In genomic region chr1:132319242-132319641, GRCm38 (mm10) we compare ENCODE assay signal across 8 mouse cellular contexts. TPM values are rescaled to one million over a fixed set of nuclear protein-coding genes. Genes with fewer than 3 reads are reported as not detected.
DNase-seq lines count a peak whose midpoint lies in the region; ATAC-seq and TF ChIP-seq lines count a peak whose summit lies in the region.

No protein-coding gene starts in this region.

- no peaks in the 10 kb centered on the region for H3K9me3 ChIP-seq in intestine, postnatal 0 days (ENCODE audit: control insufficient read depth)
- H3K9me3 ChIP-seq in megakaryocyte, embryonic 14.5 days, result no peaks in the 10 kb centered on the region

- TF ChIP-seq CTCF in embryonic fibroblast, embryonic 13.5 days (IDR thresholded peaks at IDR 0.05; ENCODE audit: borderline replicate concordance, insufficient read depth, low read length), result no peak
- TF ChIP-seq CTCF in intestine, postnatal 0 days (IDR thresholded peaks at IDR 0.05; ENCODE audit: low read depth), result no peak

- no peak for TF ChIP-seq POLR2A in embryonic fibroblast, embryonic 13.5 days (IDR thresholded peaks at IDR 0.05; ENCODE audit: low read depth, low read length)

- peaks cover 10% of the 10 kb centered on the region for H3K4me1 ChIP-seq in embryonic fibroblast, embryonic 13.5 days (ENCODE audit: control insufficient read depth, insufficient read depth, low read length)
- H3K4me1 ChIP-seq in intestine, postnatal 0 days (replicated peaks; ENCODE audit: control insufficient read depth, insufficient read depth, low read length), result peaks cover 36% of the 10 kb centered on the region
- H3K4me1 ChIP-seq in megakaryocyte, embryonic 14.5 days, result peaks cover 39% of the 10 kb centered on the region

- WGBS in intestine, postnatal 0 days, result 42% methylated on average over 5 of the region's 5 CpGs

- no peaks in the 10 kb centered on the region; the same call in 1 of the 2 replicates for H3K36me3 ChIP-seq in intestine, postnatal 0 days (ENCODE audit: control insufficient read depth, insufficient read depth)
- peaks cover 3% of the 10 kb centered on the region for H3K36me3 ChIP-seq in megakaryocyte, embryonic 14.5 days (replicated peaks; ENCODE audit: low read length)

- H3K27me3 ChIP-seq in intestine, postnatal 0 days (replicated peaks; ENCODE audit: control insufficient read depth, insufficient read depth, low read length), result no peaks in the 10 kb centered on the region
- H3K27me3 ChIP-seq in megakaryocyte, embryonic 14.5 days (replicated peaks), result peaks cover 90% of the 10 kb centered on the region

- peak overlapping the region; percentile 27; the same call in 1 of the 2 replicates for H3K4me2 ChIP-seq in intestine, postnatal 0 days (replicated peaks; ENCODE audit: low read depth)

- H3K4me3 ChIP-seq in embryonic fibroblast, embryonic 13.5 days (ENCODE audit: insufficient read depth, low read length), result no peak overlapping the region
- no peak overlapping the region for H3K4me3 ChIP-seq in intestine, postnatal 0 days (ENCODE audit: low read depth, low read length)
- H3K4me3 ChIP-seq in megakaryocyte, embryonic 14.5 days (replicated peaks), result peak overlapping the region; percentile 46

- H3K27ac ChIP-seq in embryonic fibroblast, embryonic 13.5 days (ENCODE audit: insufficient read depth, low read length), result 0 out of 2 replicates have a peak overlapping the region, but pooled peaks have one; percentile 65
- peak overlapping the region; percentile 46; the same call in 1 of the 2 replicates for H3K27ac ChIP-seq in intestine, postnatal 0 days (ENCODE audit: low read depth, low read length)

- DNase-seq in gastrocnemius, adult 18-20 months (ENCODE audit: low spot score), result peak; percentile 24
- DNase-seq in gastrocnemius, adult 8-10 months (ENCODE audit: low spot score in 2 of 2), result no peak
- peak; percentile 80 for DNase-seq in adrenal gland, postnatal 14 days
- DNase-seq in urinary bladder, adult 18-20 months (ENCODE audit: low spot score in 2 of 2), result peak; percentile 81 to 85
- DNase-seq in left cerebral cortex, adult 18-20 months (ENCODE audit: low spot score in 2 of 2), result no peak

- ATAC-seq in intestine, postnatal 0 days, result peak; percentile 39

- H3K9ac ChIP-seq in intestine, postnatal 0 days (ENCODE audit: low read depth, low read length), result no peak overlapping the region

RNA-seq across cellular contexts. Expression of gene Nuak2, which starts 3.3 kb away (rescaled TPM):
- total RNA-seq in gastrocnemius, adult 18-20 months (2021), result 1 to 10 TPM in 1 of 2 experiments, under 1 TPM in 1; 0.87 to 1.1 TPM
- under 1 TPM; 0.45 to 0.94 (median 0.52) TPM for total RNA-seq in gastrocnemius, adult 8-10 months (2022)
- 3.7 and 5.6 TPM in 2 replicates for total RNA-seq in adrenal gland, postnatal 14 days (2021)
- 9.2 and 14.2 TPM in 2 replicates for polyA plus RNA-seq in embryonic fibroblast, embryonic 13.5 days (2011; ENCODE audit: insufficient read length, low read depth, missing spikeins)
- 20.0 and 20.6 TPM in 2 replicates for polyA plus RNA-seq in intestine, postnatal 0 days (2015; fragmentation: Nextera tagmentation; extraction: Ambion mirVana)
- polyA plus RNA-seq in megakaryocyte, embryonic 14.5 days (2012; ENCODE audit: insufficient read depth, low replicate concordance), result 1.3 and 1.7 TPM in 2 replicates
- total RNA-seq in left cerebral cortex, adult 18-20 months (2021), result 1 to 10 TPM; 1.3 TPM

RNA-seq across cellular contexts. Expression of gene Klhdc8a, which starts 20.8 kb away (rescaled TPM):
- total RNA-seq in gastrocnemius, adult 18-20 months (2021), result under 1 TPM; 0.27 to 0.36 TPM
- under 1 TPM; 0.07 to 0.32 (median 0.17) TPM for total RNA-seq in gastrocnemius, adult 8-10 months (2022)
- total RNA-seq in adrenal gland, postnatal 14 days (2021), result 64.1 and 71.4 TPM in 2 replicates
- 10.5 and 16.1 TPM in 2 replicates for polyA plus RNA-seq in embryonic fibroblast, embryonic 13.5 days (2011; ENCODE audit: insufficient read length, low read depth, missing spikeins)
- polyA plus RNA-seq in intestine, postnatal 0 days (2015; fragmentation: Nextera tagmentation; extraction: Ambion mirVana), result 0.46 and 0.51 TPM in 2 replicates
- polyA plus RNA-seq in megakaryocyte, embryonic 14.5 days (2012; ENCODE audit: insufficient read depth, low replicate concordance), result not detected in 2 replicates
- total RNA-seq in left cerebral cortex, adult 18-20 months (2021), result 10 to 100 TPM; 11.7 to 14.5 TPM

Comparison
In these comparisons a context has a peak if more than half of its experiments do, and no peak if none do; other contexts are left out.
1. DNase-seq: peak in gastrocnemius, adult 18-20 months (single experiment), adrenal gland, postnatal 14 days (single experiment) and urinary bladder, adult 18-20 months (2 of 2); none in gastrocnemius, adult 8-10 months (0 of 2) and left cerebral cortex, adult 18-20 months (0 of 2).
2. RNA of gene Klhdc8a, which starts 20.8 kb away (total RNA-seq): 64.1 to 71.4 TPM in adrenal gland, postnatal 14 days and 11.7 to 14.5 TPM in left cerebral cortex, adult 18-20 months; 0.27 to 0.36 TPM in gastrocnemius, adult 18-20 months and 0.07 to 0.32 TPM in gastrocnemius, adult 8-10 months; every median in the first group is over 4 times any median in the second.